Mouse (Mus musculus) G1E (cell line): ENCODE measurements around the gene Tmem151a.

Source experiments
- CTCF ChIP-seq: IDR thresholded peaks from 2 replicates; pipeline ENCODE4 v1.5.1; 2012; ENCODE audit warnings: low read depth, low read length, inconsistent platforms, mixed read lengths
- GATA1 ChIP-seq: IDR thresholded peaks from 2 replicates; pipeline ENCODE4 v1.6.1; 2012; ENCODE audit warnings: borderline replicate concordance, low read length, inconsistent platforms, mixed read lengths
- GATA2 ChIP-seq: IDR thresholded peaks from 2 replicates; pipeline ENCODE4 v1.6.1; 2012; ENCODE audit warnings: low read depth, low read length, inconsistent platforms, borderline replicate concordance
- POLR2AphosphoS5 ChIP-seq: IDR thresholded peaks from 2 replicates; pipeline ENCODE4 v1.6.1; 2012; ENCODE audit warnings: low read depth, low read length, inconsistent platforms; ENCODE audit not compliant: insufficient replicate concordance
- TAL1 ChIP-seq: conservative IDR thresholded peaks from 2 replicates; pipeline ENCODE4 v1.6.1; 2012; ENCODE audit warnings: low read depth, low read length, inconsistent platforms, mixed read lengths

DNA sequence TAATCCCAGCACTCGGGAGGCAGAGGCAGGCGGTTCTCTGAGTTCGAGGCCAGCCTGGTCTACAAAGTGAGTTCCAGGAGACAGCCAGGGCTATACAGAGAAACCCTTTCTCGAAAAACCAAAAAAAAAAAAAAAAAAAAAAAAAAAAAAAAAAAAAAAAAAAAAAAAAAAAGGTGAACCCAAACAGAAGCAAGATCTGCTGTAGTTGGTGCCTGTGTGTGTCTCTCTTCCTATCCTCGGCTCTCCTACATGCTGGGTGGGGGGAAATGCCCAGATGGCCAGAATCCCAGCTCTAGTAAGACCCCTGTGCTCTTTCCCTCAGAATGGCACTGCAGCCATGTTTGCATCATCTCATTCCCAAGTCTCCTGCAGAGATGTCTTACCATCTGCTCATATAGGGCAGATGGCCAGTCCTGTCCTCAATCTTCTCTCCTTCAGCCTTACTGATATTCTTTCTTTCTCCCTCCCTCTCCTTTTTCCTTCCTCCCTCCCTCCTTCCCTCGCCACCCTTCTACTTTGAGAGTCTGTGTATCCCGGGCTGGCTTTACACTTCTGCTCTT is 38.8 kb upstream of the Tmem151a start:
- TF ChIP-seq TAL1 (no peak), CTCF (no peak), GATA1 (no peak), POLR2AphosphoS5 (no peak), GATA2 (no peak)
